Comparison of ENCODE assay signal across 15 mouse cellular contexts in genomic region chr9:116948211-116948610, GRCm38 (mm10).
"Had no signal": no experiment of that assay in that cellular context is flagged by ENCODE, and none has a peak within 500 bp of the region (broad histone marks: within the 10 kb centered on the region; RNA-seq: fewer than 3 reads in every experiment).

No protein-coding gene starts in this region.

- H3K4me3 ChIP-seq: layer of hippocampus, adult 2 months; liver, embryonic 15.5 days; lung, embryonic 15.5 days; megakaryocyte, embryonic 14.5 days; midbrain, embryonic 12.5 days; neural tube, embryonic 13.5 days had no signal

- H3K4me2 ChIP-seq: liver, embryonic 11.5 days; liver, embryonic 15.5 days; lung, embryonic 15.5 days; midbrain, embryonic 12.5 days; neural tube, embryonic 13.5 days had no signal

- H3K9ac ChIP-seq: liver, embryonic 15.5 days; lung, embryonic 15.5 days; midbrain, embryonic 12.5 days; neural tube, embryonic 13.5 days had no signal

- H3K4me1 ChIP-seq: liver, embryonic 15.5 days; megakaryocyte, embryonic 14.5 days; midbrain, embryonic 12.5 days had no signal

- H3K36me3 ChIP-seq: liver, embryonic 15.5 days; lung, embryonic 15.5 days; midbrain, embryonic 12.5 days; neural tube, embryonic 13.5 days had no signal

- H3K27me3 ChIP-seq: liver, embryonic 15.5 days; lung, embryonic 15.5 days; megakaryocyte, embryonic 14.5 days; midbrain, embryonic 12.5 days; neural tube, embryonic 13.5 days had no signal

- H3K9me3 ChIP-seq: liver, embryonic 15.5 days; lung, embryonic 15.5 days; midbrain, embryonic 12.5 days; neural tube, embryonic 13.5 days had no signal

- ATAC-seq: intestine, postnatal 0 days; midbrain, embryonic 16.5 days had no signal

- H3K27ac ChIP-seq: layer of hippocampus, adult 2 months; liver, embryonic 15.5 days; lung, embryonic 15.5 days; macrophage; midbrain, embryonic 12.5 days; neural tube, embryonic 13.5 days; stomach, postnatal 0 days had no signal

- DNase-seq: kidney, postnatal 4 days; lung, postnatal 14 days; right cerebral cortex, adult 18-20 months; thymus, postnatal 4 days had no signal
